Mouse (Mus musculus) midbrain, embryonic 14.5 days (tissue): ENCODE data around the gene Vav3. TPM values are rescaled to one million over a fixed set of nuclear protein-coding genes. Genes with fewer than 3 reads are reported as not detected.

Source experiments
- ATAC-seq: fragments of 200-750 bp; cut with Nextera tagmentation; 2 replicates; pipeline ENCODE4 v1.8.0; 2017; ENCODE audit warnings: moderate number of reproducible peaks, moderate library complexity; ENCODE audit not compliant: low FRiP score, low TSS enrichment
- DNase-seq: peaks from one replicate; pipeline ENCODE4 v3.0.0-alpha.2; 2015
- H3K27ac ChIP-seq: fragments of 300-500 bp; sonication (generic); replicated peaks from 2 replicates; pipeline ENCODE4 v1.5.1; 2014; ENCODE audit warnings: mild to moderate bottlenecking, low read depth, low read length, moderate library complexity
- H3K27me3 ChIP-seq: fragments of 300-500 bp; sonication (generic); 2 replicates; pipeline ENCODE4 v1.6.1; 2014; ENCODE audit warnings: low read length, control low read depth, mixed read lengths; ENCODE audit not compliant: control insufficient read depth, insufficient read depth
- H3K36me3 ChIP-seq: fragments of 300-500 bp; sonication (generic); 2 replicates; pipeline ENCODE4 v1.6.1; 2014; ENCODE audit warnings: low read length, control low read depth; ENCODE audit not compliant: control insufficient read depth, insufficient read depth
- H3K4me1 ChIP-seq: fragments of 300-500 bp; sonication (generic); 2 replicates; pipeline ENCODE4 v1.6.1; 2014; ENCODE audit warnings: mild to moderate bottlenecking, antibody characterized with exemption, low read length, control low read depth; ENCODE audit not compliant: control insufficient read depth, insufficient read depth
- H3K4me2 ChIP-seq: fragments of 300-500 bp; sonication (generic); 2 replicates; pipeline ENCODE4 v1.6.1; 2014; ENCODE audit warnings: mild to moderate bottlenecking, low read length, moderate library complexity
- H3K4me3 ChIP-seq: fragments of 300-500 bp; sonication (generic); replicated peaks from 2 replicates; pipeline ENCODE4 v1.5.1; 2014; ENCODE audit warnings: low read depth, low read length
- H3K9ac ChIP-seq: fragments of 300-500 bp; sonication (generic); replicated peaks from 2 replicates; pipeline ENCODE4 v1.6.1; 2014; ENCODE audit warnings: mild to moderate bottlenecking, low read length, moderate library complexity
- H3K9me3 ChIP-seq: fragments of 300-500 bp; sonication (generic); 2 replicates; pipeline ENCODE4 v1.6.1; 2016; ENCODE audit warnings: low read length, control low read depth, mixed read lengths; ENCODE audit not compliant: control insufficient read depth
- WGBS: fragments of 180-500 bp; shearing (Covaris S2); extraction: QIAGEN DNeasy Blood & Tissue Kit; methylation state at CpG from one replicate; pipeline ENCODE4 v1.1.7; 2014; 5-methylcytosine and 5-hydroxymethylcytosine counted together
- polyA plus RNA-seq: library from polyadenylated mRNA; unstranded; fragments of >200 nt; fragmentation: Nextera tagmentation; extraction: Ambion mirVana; gene quantifications from 2 replicates; pipeline ENCODE4 v1.2.1, GENCODE M21; 2014

Gene Vav3
- polyA plus RNA-seq, 1 experiment from 2014 or later = 37.3 TPM

DNA sequence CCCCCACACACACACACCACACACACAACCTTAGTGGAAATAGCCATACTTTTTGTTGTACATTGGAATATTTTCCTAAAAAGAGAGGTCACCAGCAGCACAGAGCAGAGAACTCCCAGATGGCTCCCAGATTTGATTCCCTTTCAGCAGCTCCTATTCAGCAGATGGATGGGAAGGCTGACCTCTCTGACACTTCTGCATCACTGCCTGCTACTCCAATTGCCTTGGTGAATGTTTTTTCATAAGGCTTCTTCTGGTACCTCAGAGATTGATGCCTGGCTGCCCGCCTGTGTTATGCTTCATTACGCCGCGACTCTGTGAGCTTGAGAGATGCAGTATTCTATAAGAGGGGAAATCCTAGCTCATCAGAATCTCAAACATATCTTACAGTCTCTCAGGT, 220.8 kb downstream of the Vav3 start:
- Histone ChIP-seq H3K27me3 (no peaks in the 10 kb centered on the region), H3K9me3 (no peaks in the 10 kb centered on the region), H3K4me3 (no peak overlapping the region), H3K9ac (no peak overlapping the region), H3K4me2 (no peak overlapping the region), H3K27ac (no peak overlapping the region), H3K4me1 (0 out of 2 replicates have a peak, but pooled peaks cover 7% of the 10 kb centered on the region), H3K36me3 (no peaks in the 10 kb centered on the region)
- WGBS = 43% methylated on average over 4 of the region's 4 CpGs
- ATAC-seq = no peak
- peak; percentile 49 for DNase-seq

DNA sequence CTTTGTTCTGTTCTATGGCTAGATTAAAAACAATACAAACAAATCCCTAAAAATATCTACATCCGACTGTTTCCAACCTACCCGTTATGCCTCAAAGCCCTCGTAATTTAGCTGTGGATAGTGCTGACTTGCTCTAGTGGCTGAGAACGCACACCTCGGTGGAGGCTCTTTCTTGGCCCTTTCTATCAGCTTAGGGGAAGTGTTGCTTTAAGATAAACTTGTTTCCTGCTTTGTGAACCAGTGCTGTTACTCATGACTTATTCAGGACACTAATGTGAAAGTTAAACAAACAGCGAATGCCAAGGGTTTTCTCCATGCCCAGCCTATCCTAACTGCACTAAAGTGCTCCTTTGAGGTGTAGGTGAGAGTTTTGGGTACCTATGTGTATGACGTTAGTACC, 221.3 kb downstream of the Vav3 start:
- no peak overlapping the region for H3K4me3 ChIP-seq
- H3K9me3 ChIP-seq = no peaks in the 10 kb centered on the region
- DNase-seq (no peak), ATAC-seq (no peak)
- no peak overlapping the region for H3K9ac ChIP-seq
- 0 out of 2 replicates have a peak, but pooled peaks cover 7% of the 10 kb centered on the region for H3K4me1 ChIP-seq
- 60% methylated on average over 7 of the region's 7 CpGs for WGBS
- H3K36me3 ChIP-seq = no peaks in the 10 kb centered on the region
- no peak overlapping the region for H3K4me2 ChIP-seq
- H3K27me3 ChIP-seq = no peaks in the 10 kb centered on the region
- H3K27ac ChIP-seq = no peak overlapping the region

DNA sequence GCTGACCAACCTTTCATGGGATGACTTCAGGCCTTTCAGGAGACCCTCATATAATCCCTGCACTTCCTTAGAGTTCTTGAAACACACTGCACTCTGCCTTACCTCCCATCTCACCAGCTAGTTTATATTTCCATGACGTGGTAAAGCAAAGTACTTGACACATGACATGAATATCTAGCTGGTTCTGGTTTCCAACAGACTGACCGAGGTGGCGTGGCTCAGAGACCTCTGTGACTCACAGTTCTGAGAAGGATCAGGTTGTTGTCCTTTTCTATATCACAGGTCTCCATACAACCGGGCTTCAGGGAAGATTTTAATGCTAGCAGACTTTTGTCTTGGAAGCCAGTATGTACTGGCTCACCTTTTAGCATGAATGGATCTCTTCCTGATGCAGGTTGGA, 221.8 kb downstream of the Vav3 start:
- Histone ChIP-seq H3K9ac (no peak overlapping the region), H3K36me3 (no peaks in the 10 kb centered on the region), H3K27me3 (no peaks in the 10 kb centered on the region), H3K9me3 (no peaks in the 10 kb centered on the region), H3K4me3 (no peak overlapping the region), H3K4me1 (0 out of 2 replicates have a peak, but pooled peaks cover 7% of the 10 kb centered on the region), H3K27ac (no peak overlapping the region), H3K4me2 (no peak overlapping the region)
- no peak for ATAC-seq
- DNase-seq = no peak
- 89% methylated on average over 4 of the region's 4 CpGs for WGBS

DNA sequence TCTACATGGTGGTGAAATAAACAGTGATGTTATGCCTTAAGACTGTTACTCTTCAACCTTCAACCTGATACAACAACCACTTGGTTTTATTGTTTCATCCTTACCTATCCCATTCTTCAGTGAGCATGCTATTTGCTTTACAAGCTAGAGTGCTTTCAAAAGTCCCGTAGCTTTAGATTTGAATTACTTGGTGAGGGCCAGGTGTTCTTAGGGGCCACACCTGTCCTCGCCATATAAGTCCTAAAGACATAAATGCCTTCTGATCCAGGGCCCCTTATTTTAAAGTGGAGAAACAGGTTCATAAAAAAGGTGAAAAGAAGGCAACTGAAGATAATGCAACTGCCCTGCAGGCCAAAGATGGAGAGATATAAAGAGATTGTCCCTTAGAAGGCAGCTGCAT, 224.0 kb downstream of the Vav3 start:
- no peaks in the 10 kb centered on the region for H3K36me3 ChIP-seq
- ATAC-seq (no peak), DNase-seq (no peak)
- H3K27me3 ChIP-seq = no peaks in the 10 kb centered on the region
- H3K27ac ChIP-seq = no peak overlapping the region
- H3K9ac ChIP-seq = no peak overlapping the region
- no peak overlapping the region for H3K4me3 ChIP-seq
- H3K9me3 ChIP-seq = no peaks in the 10 kb centered on the region
- WGBS = 93% methylated on average over 2 of the region's 2 CpGs
- no peak overlapping the region for H3K4me2 ChIP-seq
- H3K4me1 ChIP-seq = 0 out of 2 replicates have a peak, but pooled peaks cover 7% of the 10 kb centered on the region

DNA sequence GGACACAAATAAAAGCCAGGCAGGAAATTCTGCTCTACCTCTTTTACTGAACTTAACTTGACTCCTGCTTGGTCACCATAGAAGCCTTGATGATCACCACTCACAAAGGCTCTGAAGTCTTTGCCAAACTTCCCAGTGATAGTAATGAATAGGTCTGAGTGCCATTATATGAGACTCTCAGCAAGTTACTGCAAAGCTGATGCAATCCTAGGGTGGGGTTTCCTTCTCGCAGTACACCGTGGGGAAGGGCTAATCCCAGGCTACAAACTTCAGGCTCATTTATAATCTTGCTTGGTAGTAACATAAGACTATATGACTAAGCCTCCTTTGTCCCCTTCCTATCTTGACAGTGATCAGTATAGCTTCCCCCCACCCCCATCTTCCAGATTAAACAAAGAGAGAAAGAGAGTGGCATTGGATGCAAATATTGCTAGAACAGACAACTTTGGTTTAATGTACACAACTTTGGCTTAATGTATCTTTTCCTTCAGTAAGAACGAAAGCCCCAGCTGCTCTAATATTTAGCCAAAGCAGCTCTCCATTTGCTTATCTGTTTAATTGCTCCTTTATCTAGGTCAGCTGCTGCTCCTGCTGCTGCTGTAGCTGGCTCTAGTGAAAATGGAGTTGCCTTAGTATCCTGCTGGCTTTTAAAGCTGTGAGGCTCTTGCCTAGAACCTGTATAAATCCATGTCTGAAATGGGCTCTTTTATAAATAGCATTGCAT, 228.3 kb downstream of the Vav3 start:
- ATAC-seq (no peak), DNase-seq (peak; percentile 21)
- no peaks in the 10 kb centered on the region for H3K4me1 ChIP-seq

DNA sequence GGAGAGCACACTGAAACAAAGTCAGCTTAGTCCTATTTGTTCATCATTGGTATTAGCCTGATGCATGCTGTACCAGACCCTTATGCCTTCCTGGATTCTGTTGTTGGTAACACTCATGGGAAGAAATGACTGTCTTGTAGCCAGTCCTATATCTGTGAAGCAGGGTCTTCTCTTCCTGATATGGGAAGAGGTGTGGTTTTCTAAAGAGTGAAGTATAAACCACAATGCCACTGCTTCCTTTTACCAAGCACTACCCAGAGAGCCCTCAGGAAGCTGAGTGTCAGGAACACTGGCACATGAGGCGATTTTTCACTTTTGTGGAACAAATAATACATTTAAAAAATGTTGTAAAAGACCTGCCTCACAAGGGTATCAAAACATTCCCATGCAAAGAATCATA, 231.0 kb downstream of the Vav3 start:
- Histone ChIP-seq H3K4me2 (no peak overlapping the region), H3K9me3 (no peaks in the 10 kb centered on the region), H3K9ac (no peak overlapping the region), H3K4me3 (no peak overlapping the region), H3K27me3 (no peaks in the 10 kb centered on the region), H3K4me1 (no peaks in the 10 kb centered on the region), H3K36me3 (no peaks in the 10 kb centered on the region), H3K27ac (no peak overlapping the region)
- 90% methylated on average over 1 of the region's 1 CpGs for WGBS
- DNase-seq (no peak), ATAC-seq (no peak)

More for the DNA sequence above, 228.3 kb downstream of the Vav3 start:
- WGBS = 37% methylated on average over 3 of the region's 3 CpGs
- Histone ChIP-seq H3K9me3 (no peaks in the 10 kb centered on the region), H3K27ac (no peak overlapping the region), H3K9ac (no peak overlapping the region), H3K27me3 (no peaks in the 10 kb centered on the region), H3K4me2 (no peak overlapping the region), H3K36me3 (no peaks in the 10 kb centered on the region), H3K4me3 (no peak overlapping the region)

DNA sequence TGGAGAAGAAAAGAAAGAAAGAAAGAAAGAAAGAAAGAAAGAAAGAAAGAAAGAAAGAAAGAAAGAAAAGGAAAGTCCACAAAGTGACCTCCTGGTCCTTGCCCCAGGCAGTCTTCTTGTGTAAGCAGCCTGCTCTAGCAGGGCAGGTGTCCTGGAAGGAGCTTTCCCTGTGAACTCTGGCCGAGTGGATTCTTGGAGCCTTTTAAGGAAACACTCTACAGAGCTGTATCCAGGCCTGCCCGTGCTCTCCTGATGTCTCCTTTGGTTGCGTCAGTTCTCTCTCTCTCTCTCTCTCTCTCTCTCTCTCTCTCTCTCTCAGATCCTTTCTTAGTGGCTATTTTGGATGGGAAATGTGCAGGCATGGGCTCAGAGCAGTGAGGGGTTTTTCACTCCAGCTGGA, 232.4 kb downstream of the Vav3 start:
- ATAC-seq (no peak), DNase-seq (no peak)
- Histone ChIP-seq H3K4me3 (no peak overlapping the region), H3K9ac (no peak overlapping the region), H3K36me3 (no peaks in the 10 kb centered on the region), H3K27me3 (no peaks in the 10 kb centered on the region), H3K4me2 (no peak overlapping the region), H3K4me1 (no peaks in the 10 kb centered on the region), H3K9me3 (no peaks in the 10 kb centered on the region), H3K27ac (no peak overlapping the region)
- WGBS = 71% methylated on average over 3 of the region's 3 CpGs

DNA sequence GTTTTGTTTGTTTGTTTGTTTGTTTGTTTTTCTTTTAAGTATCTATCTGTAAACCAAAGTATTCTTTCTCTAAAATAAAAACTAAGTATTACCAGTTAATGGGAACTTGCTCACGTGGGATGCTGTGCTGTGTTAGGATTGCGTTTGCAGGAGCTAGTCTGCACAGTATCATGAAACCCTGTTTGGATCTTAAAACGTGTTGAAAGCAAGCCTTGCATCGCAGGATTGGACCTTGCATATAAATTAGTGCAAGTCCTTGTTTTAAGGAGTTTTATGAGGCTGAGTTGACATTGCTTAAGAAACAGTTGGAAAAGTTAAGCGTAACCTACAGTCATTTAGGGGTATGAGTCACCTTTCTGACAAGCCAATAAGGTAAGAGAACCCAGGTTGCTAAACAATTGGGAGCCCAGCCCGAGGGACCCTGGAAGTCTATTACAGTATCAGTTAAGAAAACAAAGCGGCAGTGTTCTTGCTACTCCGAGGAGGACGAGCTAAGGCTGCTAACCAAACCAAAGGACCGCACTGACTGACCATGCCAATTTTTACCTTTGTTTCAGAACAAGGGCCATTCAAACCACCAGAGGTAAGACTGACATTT, 233.2 kb downstream of the Vav3 start:
- Histone ChIP-seq H3K4me3 (no peak overlapping the region), H3K36me3 (no peaks in the 10 kb centered on the region), H3K9ac (no peak overlapping the region), H3K4me2 (no peak overlapping the region), H3K27me3 (no peaks in the 10 kb centered on the region), H3K4me1 (no peaks in the 10 kb centered on the region), H3K27ac (no peak overlapping the region), H3K9me3 (no peaks in the 10 kb centered on the region)
- DNase-seq = no peak
- 78% methylated on average over 10 of the region's 10 CpGs for WGBS
- ATAC-seq = no peak

DNA sequence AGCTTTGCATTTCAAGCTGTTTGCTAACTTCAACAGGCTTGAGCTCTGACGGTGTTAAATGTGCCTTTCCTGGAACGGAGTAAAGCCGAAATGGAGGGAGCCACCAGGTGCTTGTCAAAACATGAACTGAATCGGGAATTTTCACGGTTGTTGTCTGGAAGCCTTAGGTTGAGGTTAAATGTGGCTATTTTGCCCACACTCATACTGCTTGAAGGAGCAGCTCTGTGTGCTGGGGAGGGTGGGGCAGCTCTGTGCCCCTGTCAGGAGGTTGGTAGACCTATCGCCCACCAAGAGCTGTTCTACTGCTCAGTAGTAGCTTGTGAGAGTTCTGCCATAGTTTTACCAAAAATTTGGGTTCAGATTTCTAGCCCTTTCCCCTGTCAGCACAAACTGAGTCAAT, 233.7 kb downstream of the Vav3 start:
- DNase-seq (no peak), ATAC-seq (no peak)
- WGBS = 81% methylated on average over 6 of the region's 6 CpGs
- no peaks in the 10 kb centered on the region for H3K36me3 ChIP-seq
- H3K27ac ChIP-seq = no peak overlapping the region
- no peaks in the 10 kb centered on the region for H3K9me3 ChIP-seq
- no peaks in the 10 kb centered on the region for H3K4me1 ChIP-seq
- H3K4me2 ChIP-seq = no peak overlapping the region
- H3K27me3 ChIP-seq = no peaks in the 10 kb centered on the region
- H3K4me3 ChIP-seq = no peak overlapping the region
- H3K9ac ChIP-seq = no peak overlapping the region
